Mouse (Mus musculus) intestine, embryonic 14.5 days (tissue): ENCODE results near the gene Psmd9. TPM values are rescaled to one million over a fixed set of nuclear protein-coding genes. Genes with fewer than 3 reads are reported as not detected.
A peak's percentile ranks its signal among the peaks of the same experiment; 100 is the strongest.

Experiments used
- ATAC-seq: fragments of 200-750 bp; cut with Nextera tagmentation; replicated peaks from 2 replicates; pipeline ENCODE4 v1.8.0; 2017; ENCODE audit warnings: low read depth, moderate number of reproducible peaks, moderate TSS enrichment, moderate library complexity; ENCODE audit not compliant: low FRiP score, low TSS enrichment
- DNase-seq: peaks from one replicate; pipeline ENCODE4 v3.0.0-alpha.2; 2018; ENCODE audit warnings: low spot score
- H3K27ac ChIP-seq: fragments of 300-500 bp; sonication (generic); 2 replicates; pipeline ENCODE4 v1.5.1; 2014; ENCODE audit warnings: low read depth, mild to moderate bottlenecking, control low read depth
- H3K27me3 ChIP-seq: fragments of 300-500 bp; sonication (generic); replicated peaks from 2 replicates; pipeline ENCODE4 v1.6.1; 2014; ENCODE audit warnings: low read length, control low read depth; ENCODE audit not compliant: control insufficient read depth, insufficient read depth
- H3K36me3 ChIP-seq: fragments of 300-500 bp; sonication (generic); 2 replicates; pipeline ENCODE4 v1.6.1; 2014; ENCODE audit warnings: low read length, control low read depth; ENCODE audit not compliant: control insufficient read depth, insufficient read depth
- H3K4me1 ChIP-seq: fragments of 300-500 bp; sonication (generic); replicated peaks from 2 replicates; pipeline ENCODE4 v1.6.1; 2014; ENCODE audit warnings: low read length, control low read depth, mixed read lengths; ENCODE audit not compliant: control insufficient read depth, insufficient read depth
- H3K4me2 ChIP-seq: fragments of 300-500 bp; sonication (generic); 2 replicates; pipeline ENCODE4 v1.6.1; 2014; ENCODE audit warnings: low read length
- H3K4me3 ChIP-seq: fragments of 300-500 bp; sonication (generic); 2 replicates; pipeline ENCODE4 v1.5.1; 2014; ENCODE audit warnings: low read depth, low read length, control low read depth, mixed read lengths
- H3K9ac ChIP-seq: fragments of 300-500 bp; sonication (generic); 2 replicates; pipeline ENCODE4 v1.6.1; 2014; ENCODE audit warnings: mild to moderate bottlenecking, low read length
- H3K9me3 ChIP-seq: fragments of 300-500 bp; sonication (generic); 2 replicates; pipeline ENCODE4 v1.6.1; 2016; ENCODE audit warnings: low read length, control low read depth; ENCODE audit not compliant: control insufficient read depth
- WGBS: fragments of 180-500 bp; shearing (Covaris S2); extraction: QIAGEN DNeasy Blood & Tissue Kit; methylation state at CpG from one replicate; pipeline ENCODE4 v1.1.7; 2014; 5-methylcytosine and 5-hydroxymethylcytosine counted together
- polyA plus RNA-seq: library from polyadenylated mRNA; unstranded; fragments of >200 nt; fragmentation: Nextera tagmentation; extraction: Ambion mirVana; gene quantifications from 2 replicates; pipeline ENCODE4 v1.2.1, GENCODE M21; 2014

Psmd9 gene
- polyA plus RNA-seq, 1 experiment from 2014 or later: 58.6 TPM

DNA sequence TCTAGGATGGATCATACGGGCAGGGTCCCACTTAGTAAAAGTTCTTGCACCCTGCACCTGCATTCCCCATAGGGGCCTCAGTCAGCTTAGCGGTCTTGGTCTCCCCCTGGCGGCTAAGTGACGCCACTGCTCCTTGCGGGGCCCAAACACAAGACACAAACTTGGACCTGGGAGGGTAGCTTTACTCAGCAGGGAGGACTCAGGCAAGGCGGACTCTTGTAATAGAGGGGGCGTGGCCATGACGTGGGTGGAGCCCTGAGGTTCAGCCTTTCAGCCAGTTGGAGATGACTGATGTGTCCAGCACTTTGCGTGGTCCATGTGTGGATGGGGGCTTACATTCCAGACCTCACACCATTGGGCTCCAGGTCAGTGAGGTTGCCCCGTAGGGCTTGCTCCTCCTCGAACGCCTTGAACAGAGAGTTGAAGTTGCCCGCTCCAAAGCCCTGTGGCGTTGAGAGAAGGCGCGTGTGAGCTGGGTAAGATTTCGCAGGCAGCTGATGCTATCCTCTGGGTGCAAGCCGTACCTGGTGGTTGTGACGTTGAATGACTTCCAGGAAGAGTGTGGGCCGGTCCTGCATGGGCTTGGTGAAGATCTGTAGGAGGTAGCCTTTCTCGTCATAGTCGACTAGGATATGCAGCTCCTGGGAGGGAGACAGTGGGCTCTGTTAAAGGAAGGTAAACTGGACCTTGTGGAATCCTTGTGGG, 2.6 kb downstream of the Psmd9 start:
- 0 out of 2 replicates have a peak, but pooled peaks cover 2% of the 10 kb centered on the region for H3K9me3 ChIP-seq
- H3K4me2 ChIP-seq: peak overlapping the region; percentile 52
- H3K27me3 ChIP-seq: no peaks in the 10 kb centered on the region
- ATAC-seq (peak; percentile 84), DNase-seq (peak; percentile 98)
- 0 out of 2 replicates have a peak, but pooled peaks cover 6% of the 10 kb centered on the region for H3K4me1 ChIP-seq
- H3K4me3 ChIP-seq: peak overlapping the region; percentile 25
- H3K9ac ChIP-seq: no peak overlapping the region
- 12% methylated on average over 22 of the region's 22 CpGs for WGBS
- H3K27ac ChIP-seq: no peak overlapping the region
- H3K36me3 ChIP-seq: peaks cover 4% of the 10 kb centered on the region

DNA sequence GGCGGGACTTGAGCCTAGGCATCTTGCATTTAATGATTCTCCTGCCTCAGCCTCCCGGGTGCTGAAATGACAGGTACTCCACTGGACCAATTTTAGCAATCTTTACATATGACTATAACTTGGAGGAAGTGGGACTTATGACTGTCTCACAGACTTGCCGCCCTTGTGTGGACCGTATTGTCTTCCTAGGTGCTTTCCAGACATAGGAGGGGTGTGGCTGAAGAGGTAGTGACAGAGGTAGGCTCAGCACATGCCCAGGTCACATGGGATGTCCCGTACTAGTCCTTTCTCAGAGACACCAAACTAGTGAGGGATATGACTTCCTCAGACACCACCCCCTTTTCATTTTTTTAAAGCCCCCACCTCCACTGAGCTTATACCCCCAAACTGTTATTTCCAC, 9.6 kb downstream of the Psmd9 start:
- H3K4me1 ChIP-seq: no peaks in the 10 kb centered on the region
- no peak overlapping the region for H3K9ac ChIP-seq
- H3K27me3 ChIP-seq: no peaks in the 10 kb centered on the region
- ATAC-seq (no peak), DNase-seq (no peak)
- 89% methylated on average over 5 of the region's 5 CpGs for WGBS
- no peaks in the 10 kb centered on the region for H3K36me3 ChIP-seq
- no peak overlapping the region for H3K27ac ChIP-seq
- H3K9me3 ChIP-seq: 0 out of 2 replicates have a peak, but pooled peaks cover 2% of the 10 kb centered on the region
- no peak overlapping the region for H3K4me2 ChIP-seq
- H3K4me3 ChIP-seq: no peak overlapping the region

DNA sequence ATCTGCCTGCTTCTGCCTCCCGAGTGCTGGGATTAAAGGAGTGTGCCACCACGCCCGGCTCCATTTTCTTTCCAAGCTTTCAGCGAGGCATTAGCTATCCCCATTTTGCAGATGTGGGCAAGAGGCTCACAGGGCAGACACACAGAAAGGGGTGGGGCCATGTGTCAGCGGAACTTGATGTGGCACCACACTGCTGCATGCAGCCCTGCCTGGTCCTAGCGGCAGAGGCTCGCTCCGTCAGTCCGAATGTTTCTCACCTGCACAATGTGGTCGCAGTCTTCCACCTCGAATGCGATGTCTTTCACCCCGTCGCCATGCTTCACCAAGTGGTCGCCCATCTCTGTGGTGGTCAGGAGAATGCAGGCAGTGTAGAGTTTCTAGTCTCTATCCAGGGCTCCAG, 11.2 kb downstream of the Psmd9 start:
- Histone ChIP-seq H3K9ac (no peak overlapping the region), H3K4me1 (no peaks in the 10 kb centered on the region), H3K9me3 (0 out of 2 replicates have a peak, but pooled peaks cover 2% of the 10 kb centered on the region), H3K27me3 (no peaks in the 10 kb centered on the region), H3K4me3 (no peak overlapping the region), H3K36me3 (no peaks in the 10 kb centered on the region), H3K27ac (no peak overlapping the region), H3K4me2 (no peak overlapping the region)
- ATAC-seq (no peak), DNase-seq (no peak)
- 89% methylated on average over 15 of the region's 15 CpGs for WGBS

DNA sequence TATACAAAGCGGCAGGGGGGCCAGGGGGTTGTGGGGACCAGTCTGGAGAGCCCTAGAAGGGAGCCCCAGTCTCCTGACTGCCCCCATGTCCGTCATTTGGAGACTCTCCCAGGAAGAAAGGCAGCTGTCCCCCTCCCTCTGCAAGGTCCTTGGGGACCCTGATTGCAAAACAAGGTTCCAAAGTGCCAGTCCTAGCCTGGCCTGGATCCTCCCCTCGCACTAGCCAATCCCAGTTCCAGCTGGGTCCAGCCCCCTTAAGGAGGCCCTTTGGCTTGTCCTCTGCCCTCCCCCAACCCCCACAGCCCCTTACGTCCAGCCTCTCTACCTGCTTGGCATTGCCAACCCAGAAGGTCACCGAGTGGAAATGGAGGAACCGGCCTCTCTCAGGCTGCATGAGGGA, 12.3 kb downstream of the Psmd9 start:
- no peak for ATAC-seq
- H3K36me3 ChIP-seq: no peaks in the 10 kb centered on the region
- DNase-seq: no peak
- no peak overlapping the region for H3K4me2 ChIP-seq
- H3K27ac ChIP-seq: no peak overlapping the region
- no peaks in the 10 kb centered on the region for H3K4me1 ChIP-seq
- no peak overlapping the region for H3K4me3 ChIP-seq
- H3K27me3 ChIP-seq: no peaks in the 10 kb centered on the region
- 0 out of 2 replicates have a peak, but pooled peaks cover under 1% of the 10 kb centered on the region for H3K9me3 ChIP-seq
- no peak overlapping the region for H3K9ac ChIP-seq
- WGBS: 81% methylated on average over 6 of the region's 6 CpGs

DNA sequence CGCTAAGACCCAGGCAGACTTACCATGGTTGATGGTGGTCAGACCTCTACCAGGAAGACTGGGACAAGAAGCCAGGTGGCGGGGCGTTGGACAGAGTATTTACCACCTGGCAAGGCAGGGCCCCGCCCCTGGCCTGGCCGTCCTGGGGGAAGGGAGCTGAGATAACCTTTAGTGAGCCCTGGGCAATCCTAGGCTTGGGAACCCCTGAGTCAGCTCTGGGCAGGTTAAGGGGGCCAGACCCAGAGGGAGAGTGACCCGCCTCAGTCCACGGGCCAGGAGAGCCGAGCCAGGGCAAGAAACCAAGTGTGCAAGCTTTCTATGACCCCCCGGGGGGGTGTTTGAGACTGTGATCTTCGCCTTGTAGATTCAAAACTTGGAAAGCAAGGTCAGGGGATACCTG, 13.4 kb downstream of the Psmd9 start, which contains the start of gene Hpd:
Gene Hpd (minus strand): TSS at position 77 of the 400 bp plus-strand sequence.
- DNase-seq (no peak), ATAC-seq (no peak)
- Histone ChIP-seq H3K4me3 (no peak within 1 kb of the TSS), H3K27me3 (no peaks in the 10 kb centered on the region), H3K27ac (no peak within 1 kb of the TSS), H3K9ac (no peak within 1 kb of the TSS), H3K9me3 (no peaks in the 10 kb centered on the region), H3K4me2 (no peak within 1 kb of the TSS), H3K4me1 (no peaks in the 10 kb centered on the region), H3K36me3 (no peaks in the 10 kb centered on the region)
- 70% methylated on average over 10 of the region's 10 CpGs for WGBS

DNA sequence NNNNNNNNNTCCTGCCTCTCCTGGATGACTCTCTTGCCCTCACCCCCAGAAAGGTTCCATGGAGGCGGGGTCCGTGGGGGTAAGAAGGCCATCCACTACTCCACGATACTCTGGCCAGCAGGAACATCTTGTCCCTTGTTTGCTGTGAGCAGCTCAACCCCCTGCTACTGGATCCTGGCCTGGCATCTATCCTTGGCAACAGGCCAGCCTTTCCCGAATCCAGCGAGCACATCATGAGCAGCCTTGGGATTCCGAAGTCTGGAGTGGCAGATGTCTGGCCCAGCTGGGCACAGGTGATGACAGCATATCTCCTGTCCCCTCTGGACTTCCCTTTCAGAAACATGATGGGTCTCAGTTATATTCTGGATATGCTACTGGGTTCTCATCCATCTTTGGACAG, 16.8 kb downstream of the Psmd9 start:
- ATAC-seq (no peak), DNase-seq (no peak)
- WGBS: 75% methylated on average over 6 of the region's 6 CpGs

DNA sequence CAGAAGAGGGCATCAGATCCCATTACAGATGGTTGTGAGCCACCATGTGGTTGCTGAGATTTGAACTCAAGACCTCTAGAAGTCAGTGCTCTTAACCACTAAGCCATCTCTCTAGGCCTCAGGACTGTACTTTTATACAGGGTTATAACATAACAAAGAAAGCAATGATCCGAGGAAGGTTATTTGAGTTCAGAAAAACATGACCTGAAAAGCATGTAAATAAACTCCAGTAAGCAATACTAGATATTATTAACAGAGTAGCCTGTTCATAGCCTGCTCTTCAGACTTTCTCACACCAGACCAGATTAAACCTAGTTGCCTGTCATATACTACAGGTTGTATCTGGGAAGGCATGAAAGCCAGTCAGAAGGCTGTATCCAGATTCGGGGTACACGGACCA, 18.1 kb downstream of the Psmd9 start:
- 91% methylated on average over 3 of the region's 3 CpGs for WGBS
- Histone ChIP-seq H3K4me2 (no peak overlapping the region), H3K9me3 (no peaks in the 10 kb centered on the region), H3K4me3 (no peak overlapping the region), H3K9ac (no peak overlapping the region), H3K36me3 (no peaks in the 10 kb centered on the region), H3K27me3 (0 out of 2 replicates have a peak, but pooled peaks cover 3% of the 10 kb centered on the region), H3K27ac (no peak overlapping the region), H3K4me1 (no peaks in the 10 kb centered on the region)
- DNase-seq (no peak), ATAC-seq (no peak)

More for the DNA sequence above, 16.8 kb downstream of the Psmd9 start:
- Histone ChIP-seq H3K4me1 (no peaks in the 10 kb centered on the region), H3K4me3 (no peak overlapping the region), H3K9me3 (no peaks in the 10 kb centered on the region), H3K27me3 (no peaks in the 10 kb centered on the region), H3K4me2 (no peak overlapping the region), H3K9ac (no peak overlapping the region), H3K36me3 (no peaks in the 10 kb centered on the region), H3K27ac (no peak overlapping the region)

DNA sequence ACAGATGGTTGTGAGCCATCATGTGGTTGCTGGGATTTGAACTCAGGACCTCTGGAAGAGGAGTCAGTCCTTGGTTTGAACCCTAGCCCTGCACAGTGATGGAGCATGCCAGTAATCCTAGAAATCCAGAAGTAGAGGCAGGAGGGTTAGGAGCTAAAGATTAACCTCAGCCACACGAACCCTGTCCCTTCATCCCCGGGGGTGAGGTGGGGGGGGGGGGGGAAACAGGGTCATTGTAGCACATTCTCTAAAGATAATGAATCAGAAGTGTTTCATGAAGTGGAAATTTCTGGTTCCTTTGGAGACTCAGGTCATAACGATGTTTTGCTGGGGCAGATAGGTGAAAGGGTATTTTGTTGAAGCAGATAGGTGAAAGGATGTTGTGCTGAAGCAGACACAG, 21.7 kb downstream of the Psmd9 start:
- H3K9me3 ChIP-seq: no peaks in the 10 kb centered on the region
- H3K9ac ChIP-seq: no peak overlapping the region
- 0 out of 2 replicates have a peak, but pooled peaks cover 3% of the 10 kb centered on the region for H3K27me3 ChIP-seq
- ATAC-seq (no peak), DNase-seq (no peak)
- no peaks in the 10 kb centered on the region for H3K36me3 ChIP-seq
- no peak overlapping the region for H3K27ac ChIP-seq
- WGBS: 77% methylated on average over 3 of the region's 3 CpGs
- H3K4me1 ChIP-seq: no peaks in the 10 kb centered on the region
- H3K4me2 ChIP-seq: no peak overlapping the region
- no peak overlapping the region for H3K4me3 ChIP-seq

DNA sequence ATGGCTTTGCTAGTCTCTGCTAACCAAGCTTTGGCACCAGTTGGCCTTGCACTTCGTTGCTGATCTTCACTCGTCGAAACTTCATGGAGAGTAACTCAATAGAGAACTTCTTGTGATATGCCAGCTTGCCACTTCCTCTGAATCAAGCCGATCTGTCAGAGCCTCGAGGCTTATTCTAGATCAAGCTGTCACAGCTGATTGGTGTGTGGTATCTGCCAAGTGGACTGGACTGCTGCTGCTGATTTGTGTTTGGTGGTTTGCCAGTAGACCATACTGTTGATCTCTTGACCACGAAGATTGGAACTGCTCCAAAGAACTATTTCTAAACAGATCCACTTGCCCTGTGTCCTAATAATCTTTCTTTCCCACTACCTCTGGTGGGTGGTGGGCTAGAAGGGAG, 22.2 kb downstream of the Psmd9 start:
- Histone ChIP-seq H3K4me3 (no peak overlapping the region), H3K9ac (no peak overlapping the region), H3K4me2 (no peak overlapping the region), H3K27ac (no peak overlapping the region), H3K4me1 (no peaks in the 10 kb centered on the region), H3K36me3 (no peaks in the 10 kb centered on the region), H3K27me3 (0 out of 2 replicates have a peak, but pooled peaks cover 3% of the 10 kb centered on the region), H3K9me3 (no peaks in the 10 kb centered on the region)
- no peak for DNase-seq
- WGBS: 81% methylated on average over 6 of the region's 6 CpGs
- no peak for ATAC-seq
